7 mouse cellular contexts compared by ENCODE assay signal in the genomic region with DNA sequence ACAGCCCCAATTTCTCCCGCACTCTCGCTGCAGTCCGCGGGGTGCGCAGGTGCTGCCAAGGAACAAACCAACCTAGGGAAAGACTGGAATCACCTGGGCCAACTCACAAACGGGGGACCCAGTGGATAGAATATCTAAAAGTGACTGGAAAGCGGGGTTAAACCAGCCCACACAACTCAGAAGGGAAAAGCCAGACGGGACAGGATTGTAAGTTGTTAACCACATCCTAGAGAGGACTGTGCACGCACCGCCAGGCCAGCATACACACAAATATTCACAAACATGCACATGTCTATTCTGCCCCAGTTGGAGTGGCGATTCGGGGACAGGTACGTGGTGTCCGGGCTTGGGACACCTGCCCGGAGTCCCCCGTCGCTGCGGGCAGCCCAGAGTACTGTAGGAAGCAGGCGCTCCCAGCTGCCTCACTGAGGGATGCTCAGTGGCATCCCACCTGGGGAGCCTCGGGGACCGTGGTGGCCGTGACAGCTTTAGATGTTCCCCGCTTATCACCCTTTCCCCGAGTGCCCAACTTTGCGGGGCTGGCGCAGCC. TPM values are rescaled to one million over a fixed set of nuclear protein-coding genes. Genes with fewer than 3 reads are reported as not detected.
A peak's percentile ranks its signal among the peaks of the same experiment; 100 is the strongest.
DNase-seq lines count a peak whose midpoint lies in the region; ATAC-seq and TF ChIP-seq lines count a peak whose summit lies in the region.

No protein-coding gene starts in this region.

- peak overlapping the region; percentile 83 for H3K4me2 ChIP-seq in lung, postnatal 0 days (replicated peaks; ENCODE audit: low read depth, low read length)
- H3K4me2 ChIP-seq in forebrain, embryonic 11.5 days (ENCODE audit: low read depth, low read length, severe bottlenecking) = peak overlapping the region; percentile 92
- peak overlapping the region; percentile 92 for H3K4me2 ChIP-seq in limb, embryonic 11.5 days (ENCODE audit: low read depth, severe bottlenecking)
- H3K4me2 ChIP-seq in neural tube, embryonic 12.5 days (replicated peaks) = peak overlapping the region; percentile 94

- no peak for TF ChIP-seq CTCF in lung, postnatal 0 days (IDR thresholded peaks at IDR 0.05)

- no peak for ATAC-seq in lung, postnatal 0 days
- peak; percentile 26; the same call in 1 of the 2 replicates for ATAC-seq in cerebellum, adult (ENCODE audit: insufficient number of reproducible peaks, low FRiP score, low TSS enrichment)
- ATAC-seq in forebrain, embryonic 11.5 days (replicated peaks; ENCODE audit: low FRiP score) = peak; percentile 31; the same call in 1 of the 2 replicates
- 0 out of 2 replicates have a peak, but pooled peaks have one; percentile 15 for ATAC-seq in limb, embryonic 11.5 days (ENCODE audit: insufficient number of reproducible peaks, low FRiP score, low TSS enrichment, low read depth)
- ATAC-seq in neural tube, embryonic 12.5 days (ENCODE audit: low FRiP score, low read depth) = peak; percentile 33

- peak; percentile 16 for DNase-seq in lung, postnatal 0 days (ENCODE audit: low spot score)
- no peak for DNase-seq in lung, postnatal 36 days
- DNase-seq in forebrain, embryonic 11.5 days (ENCODE audit: low spot score) = peak; percentile 53
- peak; percentile 29 for DNase-seq in limb, embryonic 11.5 days (ENCODE audit: low spot score)
- no peak for DNase-seq in layer of hippocampus, adult 11-12 months (ENCODE audit: low spot score)

- H3K27me3 ChIP-seq in lung, postnatal 0 days (replicated peaks; ENCODE audit: insufficient read depth, low read length) = no peaks in the 10 kb centered on the region
- H3K27me3 ChIP-seq in forebrain, embryonic 11.5 days (ENCODE audit: control insufficient read depth, insufficient read depth, low read length) = peaks cover 12% of the 10 kb centered on the region
- H3K27me3 ChIP-seq in limb, embryonic 11.5 days (ENCODE audit: control insufficient read depth, insufficient read depth, low read length) = peaks cover 7% of the 10 kb centered on the region; the same call in 1 of the 2 replicates
- H3K27me3 ChIP-seq in neural tube, embryonic 12.5 days (replicated peaks) = peaks cover 7% of the 10 kb centered on the region; the same call in 1 of the 2 replicates

- H3K9ac ChIP-seq in lung, postnatal 0 days (replicated peaks; ENCODE audit: low read depth) = peak overlapping the region; percentile 52
- peak overlapping the region; percentile 79 for H3K9ac ChIP-seq in forebrain, embryonic 11.5 days (ENCODE audit: low read length)
- peak overlapping the region; percentile 79 for H3K9ac ChIP-seq in limb, embryonic 11.5 days (ENCODE audit: low read length)
- H3K9ac ChIP-seq in neural tube, embryonic 12.5 days = peak overlapping the region; percentile 75

- WGBS in lung, postnatal 0 days = under 1% methylated on average over 26 of the region's 26 CpGs
- WGBS in forebrain, embryonic 11.5 days = under 1% methylated on average over 26 of the region's 26 CpGs
- WGBS in limb, embryonic 11.5 days = under 1% methylated on average over 26 of the region's 26 CpGs
- WGBS in neural tube, embryonic 12.5 days = under 1% methylated on average over 26 of the region's 26 CpGs

- H3K9me3 ChIP-seq in lung, postnatal 0 days (ENCODE audit: low read length) = no peaks in the 10 kb centered on the region
- H3K9me3 ChIP-seq in forebrain, embryonic 11.5 days (ENCODE audit: control insufficient read depth, low read length) = no peaks in the 10 kb centered on the region
- no peaks in the 10 kb centered on the region for H3K9me3 ChIP-seq in limb, embryonic 11.5 days (ENCODE audit: control insufficient read depth, low read length)
- H3K9me3 ChIP-seq in neural tube, embryonic 12.5 days = no peaks in the 10 kb centered on the region

- 0 out of 2 replicates have a peak, but pooled peaks cover 3% of the 10 kb centered on the region for H3K4me1 ChIP-seq in lung, postnatal 0 days (ENCODE audit: insufficient read depth, low read depth, low read length)
- H3K4me1 ChIP-seq in forebrain, embryonic 11.5 days (replicated peaks; ENCODE audit: control insufficient read depth, insufficient read depth, low read length) = peaks cover 6% of the 10 kb centered on the region; the same call in 1 of the 2 replicates
- H3K4me1 ChIP-seq in limb, embryonic 11.5 days (ENCODE audit: control insufficient read depth, insufficient read depth, low read length) = peaks cover 3% of the 10 kb centered on the region; the same call in 1 of the 2 replicates
- H3K4me1 ChIP-seq in neural tube, embryonic 12.5 days = peaks cover 17% of the 10 kb centered on the region

- H3K27ac ChIP-seq in lung, postnatal 0 days (ENCODE audit: low read length) = no peak overlapping the region
- no peak overlapping the region for H3K27ac ChIP-seq in forebrain, embryonic 11.5 days (ENCODE audit: low read depth, low read length)
- H3K27ac ChIP-seq in limb, embryonic 11.5 days (replicated peaks; ENCODE audit: low read depth, low read length) = no peak overlapping the region
- H3K27ac ChIP-seq in neural tube, embryonic 12.5 days = no peak overlapping the region

- H3K36me3 ChIP-seq in lung, postnatal 0 days (ENCODE audit: insufficient read depth, low read length) = no peaks in the 10 kb centered on the region
- no peaks in the 10 kb centered on the region for H3K36me3 ChIP-seq in forebrain, embryonic 11.5 days (ENCODE audit: control insufficient read depth, insufficient read depth, low read length)
- H3K36me3 ChIP-seq in limb, embryonic 11.5 days (ENCODE audit: control insufficient read depth, insufficient read depth, low read length) = no peaks in the 10 kb centered on the region
- peaks cover 3% of the 10 kb centered on the region; the same call in 1 of the 2 replicates for H3K36me3 ChIP-seq in neural tube, embryonic 12.5 days

- no peak for TF ChIP-seq EP300 in lung, postnatal 0 days (IDR thresholded peaks at IDR 0.05)

- peak overlapping the region; percentile 74 for H3K4me3 ChIP-seq in lung, postnatal 0 days (ENCODE audit: low read depth, low read length)
- peak overlapping the region; percentile 75 for H3K4me3 ChIP-seq in forebrain, embryonic 11.5 days (ENCODE audit: low read depth, low read length)
- H3K4me3 ChIP-seq in limb, embryonic 11.5 days (ENCODE audit: low read depth, low read length) = peak overlapping the region; percentile 76
- H3K4me3 ChIP-seq in neural tube, embryonic 12.5 days = peak overlapping the region; percentile 82

RNA-seq across cellular contexts. Expression of a gene that starts 1.0 kb away (rescaled TPM):
- 6.3 and 6.8 TPM in 2 replicates for polyA plus RNA-seq in lung, postnatal 0 days (2015; fragmentation: Nextera tagmentation; extraction: Ambion mirVana)
- 3.0 and 3.4 TPM in 2 replicates for polyA plus RNA-seq in forebrain, embryonic 11.5 days (2014; fragmentation: Nextera tagmentation; extraction: Ambion mirVana)
- polyA plus RNA-seq in limb, embryonic 11.5 days (2014; fragmentation: Nextera tagmentation; extraction: Ambion mirVana) = 5.9 and 6.4 TPM in 2 replicates
- 7.7 and 7.8 TPM in 2 replicates for polyA plus RNA-seq in neural tube, embryonic 12.5 days (2016; fragmentation: Nextera tagmentation; extraction: Ambion mirVana)

Comparison
In these comparisons a context has a peak if more than half of its experiments do, and no peak if none do; other contexts are left out.
1. DNase-seq: peak in lung, postnatal 0 days (single experiment), forebrain, embryonic 11.5 days (single experiment) and limb, embryonic 11.5 days (single experiment); none in lung, postnatal 36 days (single experiment) and layer of hippocampus, adult 11-12 months (single experiment).
2. Peak in every context shown above with its lines, with median percentiles within 50 percentile points of each other: H3K4me2 ChIP-seq, H3K4me3 ChIP-seq and H3K9ac ChIP-seq.